Mouse (Mus musculus) kidney, adult 2 months (tissue): ENCODE measurements around the gene Olfr978.
"Not testable (repeated sequence)": the region's sequence is repeated elsewhere in the genome, so short reads cannot be mapped to it uniquely, and the experiment has no call there.

Experiments
- CTCF ChIP-seq: fragments of 200-500 bp; conservative IDR thresholded peaks from 2 replicates; pipeline ENCODE4 v1.5.1; 2011; ENCODE audit warnings: low read depth, mild to moderate bottlenecking, control low read depth, low read length, moderate library complexity, mixed read lengths; ENCODE audit not compliant: insufficient read depth, insufficient read length
- POLR2A ChIP-seq: fragments of 200-500 bp; IDR thresholded peaks from one replicate; pipeline ENCODE4 v1.6.1; 2011; ENCODE audit warnings: low read depth, low read length, control low read depth

DNA sequence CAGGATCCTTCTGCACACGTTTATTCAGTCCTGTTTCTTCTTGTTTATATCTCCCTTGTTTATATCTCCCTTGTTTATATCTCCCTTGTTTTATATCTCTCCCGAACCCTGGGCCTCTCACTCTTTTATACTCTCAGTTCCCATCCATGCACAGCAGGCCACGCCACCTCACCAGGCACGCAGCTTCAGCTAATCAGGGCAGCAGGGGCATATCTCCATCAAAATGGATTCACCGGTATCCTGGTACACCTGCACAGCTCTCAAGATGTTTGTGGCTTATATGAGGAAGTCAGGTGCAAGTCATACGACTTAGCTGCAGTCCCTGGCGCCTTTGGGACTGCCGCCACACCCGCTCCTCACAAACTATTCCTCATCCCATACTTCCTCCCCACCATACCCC is 30.9 kb upstream of the Olfr978 start, which contains the start of gene Olfr976:
- TF ChIP-seq POLR2A, CTCF: not testable (repeated sequence)
